Mouse (Mus musculus) left cerebral cortex, postnatal 14 days (tissue): ENCODE results near the gene Ccnl2. TPM values are rescaled to one million over a fixed set of nuclear protein-coding genes. Genes with fewer than 3 reads are reported as not detected.
"Not testable (repeated sequence)": the region's sequence is repeated elsewhere in the genome, so short reads cannot be mapped to it uniquely, and the experiment has no call there.

ENCODE experiments used
- DNase-seq, 2 experiments: peaks; one replicate each; pipeline ENCODE4 v3.0.0; 2021 to 2022; ENCODE audit warnings: low spot score in 2 of 2, mixed read lengths in 1 of 2
- intact Hi-C: fragments of 180-260 bp; cut with DNase I; formaldehyde crosslinking; loops from one replicate; pipeline ENCODE4 v1.15.1; 2025
- total RNA-seq, 2 experiments: library from RNA; stranded (reverse); gene quantifications; 2 replicates each; pipeline ENCODE4 v1.2.3; 2021

Gene Ccnl2
- total RNA-seq, 2 experiments from 2014 or later, result 69.5 to 73.5 TPM

DNA sequence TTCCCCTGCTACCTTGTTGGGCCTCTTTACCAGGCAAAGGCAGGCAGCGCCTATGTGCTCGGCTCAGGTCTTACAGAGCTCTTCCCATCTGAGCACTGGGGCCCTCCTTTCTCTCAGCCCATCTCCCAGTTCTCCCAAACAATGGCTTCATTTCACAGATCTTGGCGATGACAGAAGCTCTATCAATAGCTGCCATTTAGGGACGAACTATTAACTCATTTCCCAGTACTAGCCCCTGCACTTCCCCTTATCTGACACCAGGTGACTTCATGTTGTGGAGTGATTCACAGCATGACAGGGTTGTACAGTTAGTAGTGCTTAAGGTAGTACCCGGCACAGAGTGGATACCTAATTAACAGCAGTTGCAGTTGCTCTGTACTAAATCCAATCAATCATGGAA, 26.5 kb upstream of the Ccnl2 start, which contains the start of gene Tmem88b:
Tmem88b (minus strand) TSS at position 56 of the 400 bp plus-strand sequence.
- DNase-seq, result no peak
- intact Hi-C loops, result no loop called here

DNA sequence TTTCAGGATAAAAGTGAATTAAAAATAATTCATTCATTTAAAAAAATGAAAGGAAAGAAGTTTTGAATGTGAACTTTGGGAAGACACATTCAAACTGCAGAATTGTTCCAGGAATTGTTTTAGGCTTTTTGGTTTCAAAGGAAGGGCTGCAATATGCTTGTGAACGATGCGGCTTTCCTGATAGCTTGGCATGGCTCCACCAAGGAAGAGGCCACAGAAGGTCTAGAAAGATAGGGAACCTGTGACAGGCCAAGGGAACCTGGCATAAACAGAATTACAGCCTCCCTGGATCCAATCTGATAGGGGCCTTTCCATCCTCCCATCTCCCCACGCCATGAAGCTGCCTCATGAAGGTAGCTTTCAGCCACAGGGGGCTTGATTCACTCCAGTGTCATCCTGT, 24.0 kb upstream of the Ccnl2 start:
- intact Hi-C loops, result no loop called here
- no peak for DNase-seq

DNA sequence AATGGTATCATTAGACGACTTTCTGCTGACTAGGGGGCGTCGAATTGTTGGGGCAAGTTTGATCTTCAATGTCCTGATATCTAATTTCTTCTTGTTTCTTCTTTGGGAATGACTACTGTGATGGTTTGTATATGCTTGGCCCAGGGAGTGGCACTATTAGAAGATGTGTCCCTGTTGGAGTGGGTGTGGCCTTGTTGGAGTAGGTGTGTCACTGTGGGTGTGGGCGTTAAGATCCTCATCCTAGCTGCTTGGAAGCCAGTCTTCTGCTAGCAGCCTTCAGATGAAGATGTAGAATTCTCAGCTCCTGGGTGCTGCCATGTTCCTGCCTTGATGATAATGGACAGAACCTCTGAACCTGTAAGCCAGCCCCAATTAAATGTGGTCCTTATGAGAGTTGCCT, 23.5 kb upstream of the Ccnl2 start:
- intact Hi-C loops, DNase-seq: not testable (repeated sequence)

DNA sequence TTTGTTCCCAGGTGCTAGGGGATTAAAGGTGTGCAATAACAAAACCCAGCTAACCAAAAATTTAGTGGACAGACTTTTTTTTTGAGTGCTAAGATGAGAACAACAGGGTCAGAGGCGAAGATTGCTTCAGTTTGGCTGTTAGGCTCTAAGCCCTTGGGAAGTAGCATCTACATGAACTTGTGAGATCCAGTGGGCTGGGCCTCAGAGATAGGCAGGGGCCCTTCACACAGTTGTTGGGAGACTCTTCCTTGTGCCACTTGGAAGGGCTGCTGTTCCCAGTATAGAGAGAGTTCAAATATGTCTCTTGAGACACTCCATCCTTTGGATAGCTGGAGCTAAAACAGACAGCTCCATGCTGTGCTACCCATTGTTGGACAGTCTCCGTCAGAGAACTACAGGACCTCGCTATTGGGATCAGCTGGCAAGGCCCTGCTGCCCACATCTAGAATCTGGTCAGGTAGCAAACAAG, 22.2 kb upstream of the Ccnl2 start, which contains the start of gene Ankrd65:
Ankrd65 (plus strand) TSS at position 419 of the 469 bp plus-strand sequence.
- DNase-seq, result no peak
- intact Hi-C loops, result no loop called here

DNA sequence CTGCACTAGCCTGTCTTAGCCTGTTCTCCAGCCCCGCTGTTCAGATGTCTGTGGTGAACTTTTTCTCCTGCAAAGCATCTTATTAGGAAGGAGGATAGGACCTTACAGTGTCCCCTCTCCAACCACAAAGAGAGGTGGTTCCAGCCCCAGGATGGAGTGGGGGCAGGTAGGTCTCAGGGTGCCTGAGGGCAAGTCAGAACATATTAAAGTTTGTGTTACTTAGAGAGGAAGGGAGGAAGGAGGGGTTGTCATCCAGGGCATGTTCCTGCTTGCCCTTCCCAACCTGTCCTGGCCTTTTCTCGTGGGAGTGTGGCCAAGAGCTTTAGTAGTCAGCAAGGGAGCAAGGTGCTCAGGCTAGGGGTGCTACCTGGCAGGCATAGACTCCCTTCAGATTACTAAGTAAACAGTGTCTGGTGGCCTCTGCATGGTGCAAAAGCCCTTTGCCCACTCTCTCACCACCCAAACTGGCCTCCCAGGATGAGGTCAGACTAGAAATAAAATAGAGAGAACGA, 21.6 kb upstream of the Ccnl2 start:
- intact Hi-C loops, result no loop called here
- no peak for DNase-seq

DNA sequence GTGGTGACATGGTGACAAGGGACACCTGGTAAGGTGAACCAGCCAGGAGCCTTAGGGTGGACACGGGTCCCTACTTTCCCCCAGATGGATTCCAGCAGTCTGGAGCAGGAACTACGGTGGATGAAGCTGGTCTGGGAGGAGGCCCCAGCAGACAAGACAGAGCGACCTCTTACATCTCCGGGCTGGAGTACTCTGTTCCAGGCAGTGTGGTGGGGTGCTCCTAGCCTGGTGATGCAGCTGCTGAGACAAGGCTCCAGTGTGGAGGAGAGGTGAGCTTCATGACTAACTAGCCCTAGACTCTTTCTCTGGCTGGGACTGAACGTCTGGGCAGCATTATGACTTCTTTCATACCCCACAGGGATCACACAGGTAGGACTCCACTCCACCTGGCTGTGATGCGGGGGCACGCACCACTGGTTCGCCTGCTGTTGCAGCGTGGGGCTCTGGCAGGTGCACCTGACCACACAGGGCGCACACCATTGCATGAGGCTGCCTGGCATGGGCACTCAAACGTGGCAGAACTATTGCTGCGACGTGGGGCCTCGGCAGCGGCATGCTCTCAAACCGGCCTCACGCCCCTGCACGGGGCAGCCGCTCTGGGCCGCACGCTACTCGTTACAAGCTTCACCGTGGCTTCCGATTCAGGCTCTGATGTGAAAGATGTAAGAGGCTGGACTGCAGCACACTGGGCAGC, 20.9 kb upstream of the Ccnl2 start:
- intact Hi-C loops, result no loop called here
- DNase-seq, result no peak

DNA sequence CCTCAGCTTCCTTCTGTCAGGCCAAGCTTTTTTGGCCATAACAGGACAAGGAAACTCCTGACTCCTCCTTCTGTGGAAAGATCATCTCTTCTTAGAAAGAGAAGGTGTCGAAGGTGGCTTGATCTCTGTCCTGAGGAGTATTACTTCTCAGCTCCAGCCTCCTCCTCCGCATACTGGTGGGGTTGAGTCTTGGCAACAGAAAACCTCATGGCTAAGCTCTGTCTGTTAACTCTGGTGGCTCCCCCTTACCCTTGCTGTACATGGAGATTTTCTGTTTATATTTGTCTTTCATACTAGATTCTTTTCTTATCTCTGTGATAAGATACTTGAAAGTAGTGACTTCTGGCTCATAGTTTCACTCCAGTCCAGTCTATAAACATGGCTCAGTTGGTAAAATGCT, 18.6 kb upstream of the Ccnl2 start:
- intact Hi-C loops, result no loop called here
- DNase-seq, result no peak

DNA sequence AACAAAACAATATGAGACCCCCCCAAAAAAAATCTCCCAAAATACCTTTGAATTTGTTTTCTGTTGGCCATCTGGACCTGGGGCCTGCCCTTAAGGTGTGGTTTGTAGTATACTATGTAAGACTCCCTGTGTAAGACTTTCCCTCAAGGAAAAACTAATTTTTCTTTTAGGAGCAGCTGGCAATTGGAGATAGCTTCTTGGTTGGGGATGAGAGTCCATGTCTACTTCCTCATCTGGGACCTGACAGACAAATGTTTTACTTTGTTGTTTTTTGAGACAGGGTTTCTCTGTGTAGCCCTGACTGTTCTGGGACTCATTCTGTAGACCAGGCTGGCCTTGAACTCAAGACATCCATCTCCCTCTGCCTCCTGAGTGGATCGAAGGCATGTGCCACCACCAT, 10.2 kb upstream of the Ccnl2 start:
- intact Hi-C loops, result no loop called here
- DNase-seq, result no peak

DNA sequence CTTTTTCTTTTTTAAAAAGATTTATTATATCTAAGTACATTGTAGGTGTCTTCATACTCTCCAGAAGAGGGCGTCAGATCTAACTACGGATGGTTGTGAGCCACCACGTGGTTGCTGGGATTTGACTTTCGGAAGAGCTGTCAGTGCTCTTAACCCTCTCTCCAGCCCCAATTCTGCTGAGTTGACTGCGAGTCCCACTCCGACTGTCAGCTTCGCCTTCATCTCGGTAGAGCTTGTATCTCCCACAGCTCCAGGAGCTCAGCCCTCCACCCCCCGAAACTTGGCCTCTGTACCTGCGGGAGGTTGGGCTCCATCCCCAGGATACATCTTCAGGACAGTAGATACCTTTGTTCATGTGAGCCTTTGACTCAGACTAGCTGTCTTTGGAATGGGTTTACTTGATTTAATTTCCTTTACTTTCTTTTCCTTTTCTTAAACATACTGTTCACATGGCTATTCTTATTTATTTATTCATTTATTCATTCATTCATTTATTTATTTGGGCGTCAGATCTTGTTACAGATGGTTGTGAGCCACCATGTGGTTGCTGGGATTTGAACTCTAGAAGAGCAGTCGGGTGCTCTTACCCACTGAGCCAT, 9.4 kb upstream of the Ccnl2 start, which contains the start of gene Mrpl20:
Mrpl20 (plus strand) TSS at position 138 of the 599 bp plus-strand sequence.
- intact Hi-C loops, result no loop called here
- no peak for DNase-seq

DNA sequence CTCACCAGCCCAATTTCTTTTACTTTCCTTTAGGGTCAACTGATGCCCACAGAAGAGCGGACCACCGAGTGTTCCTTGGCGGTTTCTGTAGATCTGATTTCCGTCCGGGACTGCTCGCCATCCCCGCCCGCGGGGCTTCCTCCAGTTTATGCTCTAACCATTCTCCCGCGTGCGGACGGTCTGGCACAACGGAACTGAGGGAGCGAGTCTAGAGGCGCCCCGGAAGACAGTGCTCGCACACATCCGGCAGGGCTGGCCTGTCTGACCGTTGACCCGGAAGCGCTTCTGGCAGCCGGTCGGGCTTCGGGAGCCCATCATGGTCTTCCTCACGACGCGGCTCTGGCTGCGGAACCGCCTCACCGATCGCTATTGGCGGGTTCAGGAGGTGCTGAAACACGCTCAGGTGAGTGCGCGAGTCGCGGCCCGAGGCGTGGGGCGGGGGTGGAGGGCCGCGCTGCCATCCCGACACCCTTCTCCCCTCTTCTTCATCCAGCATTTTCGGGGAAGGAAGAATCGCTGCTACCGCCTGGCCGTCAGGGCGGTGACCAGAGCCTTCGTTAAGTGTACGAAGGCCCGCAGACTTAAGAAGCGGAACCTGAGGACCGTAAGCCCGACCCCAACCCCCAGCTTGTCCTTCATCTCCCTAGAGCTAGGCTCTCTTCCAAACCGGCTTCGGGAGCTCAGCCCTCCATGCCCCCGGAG, 8.8 kb upstream of the Ccnl2 start:
- intact Hi-C loops, result no loop called here
- peak; percentile 95 to 98 for DNase-seq

DNA sequence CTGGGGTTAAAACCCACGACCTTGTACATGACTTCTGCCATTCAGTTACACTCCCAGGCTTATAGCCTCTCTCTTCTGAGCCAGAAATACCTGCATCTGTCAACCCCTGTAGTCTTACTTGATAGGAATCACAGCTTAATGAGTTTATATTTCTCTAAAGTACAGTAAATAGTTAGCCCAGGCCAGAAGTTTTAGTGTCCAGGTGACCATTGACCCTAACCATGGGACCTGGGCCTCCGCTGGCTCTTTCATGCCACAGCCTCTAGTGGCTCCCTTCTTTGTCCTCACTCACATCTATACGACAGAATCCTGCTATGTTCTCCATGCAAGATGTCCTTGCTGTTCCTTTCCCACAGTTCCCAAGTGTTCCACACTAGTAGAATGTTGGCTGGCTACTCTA, 4.4 kb upstream of the Ccnl2 start:
- intact Hi-C loops, result no loop called here
- DNase-seq, result no peak

DNA sequence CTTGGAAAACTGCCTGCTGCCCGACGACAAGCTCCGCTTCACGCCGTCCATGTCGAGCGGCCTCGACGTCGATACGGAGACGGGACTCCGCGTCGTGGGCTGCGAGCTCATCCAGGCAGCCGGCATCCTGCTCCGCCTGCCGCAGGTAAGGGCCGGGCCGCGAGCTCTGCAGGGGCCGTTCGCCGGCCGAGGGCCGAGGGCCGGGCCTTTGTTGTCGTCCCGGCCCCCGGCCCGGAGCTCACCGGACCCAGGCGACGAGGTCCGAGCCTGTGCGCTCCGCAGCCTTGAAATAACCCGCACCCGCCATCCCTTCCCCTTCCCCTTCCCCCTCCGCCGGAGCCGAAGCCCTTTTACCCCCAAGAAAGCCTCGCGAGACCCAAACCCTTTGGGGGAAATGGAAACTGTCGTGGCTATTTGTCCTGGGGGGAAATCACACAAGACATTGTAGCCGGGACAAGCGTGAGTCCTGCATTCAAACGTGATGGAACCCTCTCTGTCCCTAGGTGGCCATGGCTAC, 434 bp downstream of the Ccnl2 start:
- DNase-seq, result no peak
- intact Hi-C loops, result loop anchor here (2.0 kb wide), 1 partner anchor 14 kb away; no protein-coding TSS in a partner anchor

DNA sequence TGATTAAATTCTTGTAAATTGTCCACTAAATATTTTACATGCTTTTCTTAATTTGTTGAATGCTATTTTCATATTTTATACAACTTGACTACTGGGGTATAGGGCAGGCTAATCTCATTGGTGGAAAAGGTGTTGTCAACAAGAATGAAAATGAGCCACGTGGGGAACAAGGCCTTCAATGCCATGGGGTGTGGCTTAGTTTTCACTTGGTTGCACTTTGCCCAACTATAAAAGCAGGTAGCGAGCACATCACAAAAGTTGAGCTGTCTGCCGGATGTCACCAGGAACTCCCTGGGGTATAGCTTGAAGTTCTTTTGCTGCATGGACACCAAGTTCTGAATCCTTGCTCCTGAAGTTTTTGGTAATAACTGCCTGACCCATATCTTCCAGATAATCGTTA, 5.2 kb downstream of the Ccnl2 start:
- DNase-seq, result no peak
- intact Hi-C loops, result no loop called here

DNA sequence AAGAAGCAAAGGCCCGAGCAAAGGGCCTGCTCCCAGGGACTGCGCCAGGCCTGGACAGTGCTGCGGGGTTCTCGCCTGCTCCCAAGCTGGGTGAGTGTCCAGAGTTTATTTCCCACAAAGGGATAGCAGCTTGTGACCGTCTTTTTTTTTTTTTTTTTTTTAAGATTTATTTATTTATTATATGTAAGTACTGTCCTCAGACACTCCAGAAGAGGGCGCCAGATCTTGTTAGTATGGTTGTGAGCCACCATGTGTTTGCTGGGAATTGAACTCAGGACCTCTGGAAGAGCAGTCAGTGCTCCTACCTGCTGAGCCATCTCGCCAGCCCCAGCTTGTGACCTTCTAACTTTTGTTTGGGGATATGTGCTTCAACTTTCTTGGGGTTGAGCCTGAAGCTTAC, 8.7 kb downstream of the Ccnl2 start:
- DNase-seq, result no peak
- intact Hi-C loops, result no loop called here

DNA sequence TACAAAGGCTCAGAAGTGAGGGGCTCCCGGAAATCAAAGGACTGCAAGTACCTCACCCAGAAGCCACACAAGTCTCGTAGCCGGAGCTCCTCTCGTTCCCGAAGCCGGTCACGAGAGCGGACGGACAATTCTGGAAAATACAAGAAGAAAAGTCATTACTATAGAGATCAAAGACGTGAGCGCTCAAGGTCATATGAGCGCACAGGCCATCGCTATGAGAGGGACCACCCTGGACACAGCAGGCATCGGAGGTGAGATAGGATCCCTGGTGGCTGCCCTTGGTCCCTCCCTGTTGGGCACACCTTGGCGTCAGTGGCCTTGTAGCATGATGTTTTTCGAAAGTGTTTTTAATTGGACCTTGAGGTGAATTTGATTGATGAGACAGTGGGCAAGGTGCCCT, 11.2 kb downstream of the Ccnl2 start:
- intact Hi-C loops, result no loop called here
- DNase-seq, result no peak

DNA sequence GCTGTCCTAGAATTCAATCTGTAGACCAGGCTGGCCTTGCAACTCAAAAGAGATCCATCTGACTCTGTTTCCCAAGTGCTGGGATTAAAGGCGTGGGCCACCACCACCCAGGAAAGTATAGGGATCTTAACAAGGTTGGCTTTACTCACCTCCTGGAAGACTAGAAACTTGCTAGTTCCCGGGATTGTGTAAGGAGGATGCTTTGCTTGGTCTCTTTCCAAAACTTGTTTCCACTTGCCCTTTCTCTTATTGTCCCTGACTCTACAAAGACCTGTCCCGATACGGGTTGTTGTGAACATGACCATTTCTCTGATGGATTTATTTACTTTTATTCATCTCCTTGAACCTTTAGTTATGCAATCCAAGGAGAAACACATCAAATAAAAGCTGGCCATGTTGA, 17.6 kb downstream of the Ccnl2 start:
- DNase-seq, result no peak
- intact Hi-C loops, result no loop called here

DNA sequence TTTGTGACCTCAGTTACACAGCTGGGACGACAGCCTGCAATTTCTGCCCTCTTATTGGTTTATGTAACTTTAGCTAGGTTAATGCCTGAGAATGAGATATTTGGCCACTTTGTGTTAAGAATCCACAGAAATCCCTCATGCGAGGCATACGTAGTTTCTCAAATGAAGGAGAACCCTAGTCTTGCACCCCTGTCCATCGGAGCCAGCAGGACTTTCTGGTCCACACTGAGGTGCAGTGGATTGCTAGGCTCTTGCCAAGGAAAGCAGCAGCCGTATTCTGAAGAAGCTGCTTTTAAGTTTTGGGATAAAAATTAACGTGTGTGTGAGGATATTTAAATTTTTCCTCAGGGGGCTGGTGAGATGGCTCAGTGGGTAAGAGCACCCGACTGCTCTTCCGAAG, 18.3 kb downstream of the Ccnl2 start:
- intact Hi-C loops, result no loop called here
- DNase-seq, result no peak

DNA sequence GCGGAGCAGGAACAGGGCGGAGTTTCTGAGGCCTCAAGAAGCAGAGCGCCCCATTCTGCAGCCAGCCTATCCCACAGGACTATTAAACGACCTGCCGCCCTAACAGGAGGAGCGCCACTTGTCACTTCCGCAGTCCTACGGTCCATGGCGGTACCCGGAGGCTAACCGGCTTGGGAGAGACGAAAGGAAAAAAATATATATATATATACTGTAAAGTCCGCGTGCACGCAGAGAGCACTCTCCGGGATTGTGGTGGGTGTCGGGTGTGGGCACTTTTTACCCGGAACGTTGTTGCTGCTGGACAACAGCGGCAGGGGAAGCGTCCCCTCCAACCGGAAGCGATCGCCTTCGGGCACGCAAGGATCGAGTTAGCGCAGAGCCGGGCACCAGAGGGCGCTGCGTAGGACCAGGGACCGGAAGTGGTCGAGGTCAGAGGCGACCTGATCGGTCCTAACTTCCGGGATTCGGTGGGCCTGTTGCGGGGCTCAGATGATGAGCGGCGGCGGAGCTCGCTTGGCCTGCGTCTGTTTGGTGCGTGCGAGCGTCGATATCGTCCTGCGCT, 19.0 kb downstream of the Ccnl2 start, which contains the start of gene Aurkaip1:
Aurkaip1 (plus strand) TSS at position 68 of the 562 bp plus-strand sequence.
- intact Hi-C loops, result no loop called here
- DNase-seq, result peak; percentile 95 to 97

DNA sequence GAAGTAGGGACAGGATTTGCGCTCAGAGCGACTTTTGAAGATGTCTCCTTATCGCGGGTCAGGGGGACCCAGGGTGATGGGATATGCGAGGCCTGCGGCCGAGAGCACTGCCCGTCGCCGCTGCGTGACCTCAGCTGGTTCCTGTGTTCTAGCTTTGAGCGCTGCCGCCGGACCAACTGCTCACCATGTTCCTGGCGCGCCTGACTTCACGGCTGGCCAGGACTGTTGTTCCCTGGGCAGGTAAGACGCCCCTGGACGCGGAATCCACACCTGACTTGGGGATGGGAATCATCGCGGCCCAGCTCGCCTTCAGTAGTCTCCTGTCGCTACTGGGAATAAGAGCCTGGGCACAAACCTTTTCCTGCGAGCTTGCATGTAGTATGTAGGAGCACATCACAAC, 19.5 kb downstream of the Ccnl2 start:
- intact Hi-C loops, result no loop called here
- DNase-seq, result no peak

DNA sequence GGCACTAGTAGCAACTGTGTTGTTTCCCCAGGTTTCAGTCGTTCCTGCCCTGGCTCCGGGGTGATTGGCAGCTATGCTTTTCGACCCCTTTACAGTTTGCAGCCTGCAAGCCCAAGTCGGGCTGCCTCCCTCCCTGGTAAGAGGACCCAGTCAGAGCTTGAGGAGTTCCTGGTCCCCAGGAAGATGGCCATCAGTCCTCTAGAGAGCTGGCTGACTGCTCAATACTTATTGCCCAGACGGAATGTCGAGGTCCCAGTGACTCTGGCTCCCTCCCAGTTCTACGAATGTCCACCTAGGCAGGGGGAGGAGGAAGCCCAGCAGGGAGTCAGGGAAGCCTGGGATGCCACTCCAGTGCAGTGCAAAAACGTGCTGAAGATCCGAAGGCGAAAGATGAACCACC, 20.0 kb downstream of the Ccnl2 start:
- intact Hi-C loops, result no loop called here

More for the DNA sequence above, 20.0 kb downstream of the Ccnl2 start:
- DNase-seq, result no peak
